Mouse (Mus musculus) lung, postnatal 4 days (tissue): ENCODE results near the gene Synpr.
"Not testable (repeated sequence)": the region's sequence is repeated elsewhere in the genome, so short reads cannot be mapped to it uniquely, and the experiment has no call there.

Source experiments
- DNase-seq, 2 experiments: peaks; one replicate each; pipeline ENCODE4 v3.0.0; 2021

Synpr gene

GRCm38 (mm10) chr14:13284091-13284844 is at the start of gene Synpr:
Synpr (plus strand) TSS chr14:13284780.
- peak; percentile 7 to 39 for DNase-seq

GRCm38 (mm10) chr14:13236929-13237328 is 47.7 kb upstream of the Synpr start:
- no peak for DNase-seq

- no peak for DNase-seq
Measured at GRCm38 (mm10) chr14:13247431-13247830, 37.1 kb upstream of the Synpr start.

GRCm38 (mm10) chr14:13249361-13249760 is 35.2 kb upstream of the Synpr start:
- DNase-seq = no peak

- DNase-seq = no peak
Measured at GRCm38 (mm10) chr14:13252594-13252993, 32.0 kb upstream of the Synpr start.

- DNase-seq = not testable (repeated sequence)
Measured at GRCm38 (mm10) chr14:13254741-13255140, 29.8 kb upstream of the Synpr start.

GRCm38 (mm10) chr14:13262406-13262805 is 22.2 kb upstream of the Synpr start:
- no peak for DNase-seq

- no peak for DNase-seq
Measured at GRCm38 (mm10) chr14:13266331-13266730, 18.2 kb upstream of the Synpr start.

- no peak for DNase-seq
Measured at GRCm38 (mm10) chr14:13267181-13267580, 17.4 kb upstream of the Synpr start.

- DNase-seq = no peak
Measured at GRCm38 (mm10) chr14:13283211-13283610, 1.4 kb upstream of the Synpr start.

- no peak for DNase-seq
Measured at GRCm38 (mm10) chr14:13284845-13285198, 242 bp downstream of the Synpr start.

- no peak for DNase-seq
Measured at GRCm38 (mm10) chr14:13285341-13286130, 956 bp downstream of the Synpr start.

- no peak for DNase-seq
Measured at GRCm38 (mm10) chr14:13294200-13294599, 9.6 kb downstream of the Synpr start.

- no peak for DNase-seq
Measured at GRCm38 (mm10) chr14:13314323-13314722, 29.7 kb downstream of the Synpr start.

GRCm38 (mm10) chr14:13328461-13328860 is 43.9 kb downstream of the Synpr start:
- DNase-seq = no peak

GRCm38 (mm10) chr14:13332497-13333306 is 48.1 kb downstream of the Synpr start:
- DNase-seq = no peak

- DNase-seq = no peak
Measured at GRCm38 (mm10) chr14:13333372-13333771, 48.8 kb downstream of the Synpr start.

- DNase-seq = no peak
Measured at GRCm38 (mm10) chr14:13336162-13336561, 51.6 kb downstream of the Synpr start.

GRCm38 (mm10) chr14:13340688-13341087 is 56.1 kb downstream of the Synpr start:
- no peak for DNase-seq

GRCm38 (mm10) chr14:13344240-13344639 is 59.7 kb downstream of the Synpr start:
- no peak for DNase-seq

- peak; percentile 9 to 20 for DNase-seq
Measured at GRCm38 (mm10) chr14:13349170-13349865, 64.7 kb downstream of the Synpr start.

- DNase-seq = no peak
Measured at GRCm38 (mm10) chr14:13354154-13354553, 69.6 kb downstream of the Synpr start.
